Mouse (Mus musculus): ENCODE measurements around the gene Rtl4. TPM values are rescaled to one million over a fixed set of nuclear protein-coding genes. Genes with fewer than 3 reads are reported as not detected.

The Rtl4 gene
- total RNA-seq (2021) = under 1 TPM in 1 of 2 experiments, not detected in 1; 0.07 TPM

GRCm38 (mm10) chrX:144688207-144689118 lies at the start of gene Rtl4:
TSS of gene Rtl4 (plus strand) at chrX:144688907.
- DNase-seq = no peak

DNA sequence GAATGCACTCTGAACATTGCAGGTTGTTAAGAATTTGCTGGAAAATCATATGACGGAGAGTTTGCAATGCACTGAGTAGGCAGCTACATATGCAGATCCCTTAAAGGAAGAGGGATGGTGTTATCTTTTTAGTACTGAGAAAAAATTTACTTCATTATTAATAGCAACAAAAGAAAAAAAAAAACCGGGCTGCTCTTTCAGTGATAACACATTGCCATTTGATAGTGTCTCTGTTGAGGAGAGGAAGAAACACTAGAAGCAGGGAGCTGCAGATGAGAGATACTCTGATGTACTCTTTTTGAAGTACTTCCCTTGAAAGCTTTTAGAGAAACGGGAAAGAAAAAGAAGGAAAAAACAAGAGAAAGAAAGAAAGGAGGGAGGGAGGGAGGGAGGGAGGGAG lies 44.0 kb upstream of the Rtl4 start:
- DNase-seq = no peak

DNA sequence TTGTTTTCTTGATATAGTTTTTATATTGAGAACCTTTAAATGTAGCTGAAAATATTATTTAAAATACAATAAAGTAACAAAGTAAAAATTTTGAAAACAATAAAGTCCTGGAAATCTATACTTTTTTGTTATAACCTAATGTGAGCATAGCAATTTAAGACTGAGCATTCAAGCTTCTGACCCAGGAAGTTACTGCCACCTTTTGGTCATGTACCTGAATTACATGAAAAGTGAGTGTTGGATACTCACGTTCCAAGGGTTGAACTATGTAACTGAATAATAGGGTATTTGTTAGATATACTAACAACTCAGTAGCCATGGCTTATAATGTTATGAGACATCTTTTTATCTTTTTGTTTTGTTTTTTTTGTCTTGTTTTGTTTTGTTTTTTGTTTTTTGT lies 43.3 kb upstream of the Rtl4 start:
- DNase-seq = no peak

DNA sequence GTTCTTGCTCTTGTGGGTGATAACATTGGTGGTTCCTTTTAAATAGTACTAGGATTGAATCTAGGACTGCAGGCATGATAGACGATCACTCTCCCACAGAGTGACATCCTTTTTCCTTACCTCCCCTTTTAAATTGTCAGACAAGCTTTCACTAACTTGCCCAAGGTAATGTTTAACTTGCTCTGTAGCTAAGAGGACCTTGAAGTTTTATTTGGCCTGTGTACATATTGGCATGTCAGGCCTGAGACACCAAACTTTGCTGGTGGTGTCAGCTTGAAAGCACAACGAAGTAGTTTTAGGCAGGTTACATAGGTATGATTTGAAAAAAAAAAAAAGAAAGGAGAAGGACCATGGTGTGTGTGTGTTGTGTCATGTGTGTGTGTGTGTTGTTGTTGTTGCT lies 36.5 kb upstream of the Rtl4 start:
- no peak for DNase-seq

- DNase-seq = no peak
Measured at GRCm38 (mm10) chrX:144687742-144688141, 965 bp upstream of the Rtl4 start.

DNA sequence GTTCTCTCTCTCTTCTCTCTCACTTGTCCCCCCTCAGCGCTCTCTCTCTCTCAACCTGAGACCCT lies 733 bp upstream of the Rtl4 start, which contains the start of gene Trpc5:
Gene Trpc5, minus strand, starts transcription at position 39 of the 65 bp plus-strand sequence.
- no peak for DNase-seq

DNA sequence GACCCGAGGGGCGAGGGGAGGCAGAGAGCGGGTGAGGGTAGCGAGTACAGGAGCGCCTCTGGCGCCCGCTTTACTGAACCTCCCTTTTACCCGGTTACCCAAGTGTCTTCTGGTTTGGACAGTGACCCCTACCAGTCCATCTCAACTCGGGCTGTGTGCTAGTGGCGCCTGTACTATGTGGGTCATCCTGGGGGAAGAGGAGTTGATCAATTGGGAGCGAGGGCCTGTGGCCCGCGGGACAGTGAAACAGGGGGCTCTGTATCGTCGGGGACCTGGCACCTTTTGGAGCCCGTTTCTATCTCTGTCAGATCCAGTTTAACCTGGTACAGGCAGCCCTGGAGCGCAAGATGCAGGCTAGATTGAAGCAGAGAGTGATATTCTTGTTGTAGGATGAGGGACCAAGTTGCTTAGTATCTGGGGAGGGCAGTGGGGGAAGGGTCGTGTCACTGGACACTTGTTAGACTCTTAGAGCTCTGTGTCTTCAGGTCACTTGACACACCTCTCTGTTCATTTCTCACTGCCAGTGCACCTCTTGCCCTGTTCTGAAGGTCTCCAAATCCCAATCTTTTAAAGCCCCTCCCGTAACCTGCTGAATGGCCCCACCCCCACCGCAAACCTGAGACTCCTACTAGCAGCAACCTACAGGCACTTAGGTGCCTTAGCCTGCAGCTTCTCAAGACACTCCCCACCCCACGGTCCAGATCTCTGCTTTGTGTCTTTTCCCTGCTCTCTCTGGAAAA lies 582 bp downstream of the Rtl4 start:
- DNase-seq = no peak

- no peak for DNase-seq
Measured at GRCm38 (mm10) chrX:144689859-144690181, 1.1 kb downstream of the Rtl4 start.

- no peak for DNase-seq
Measured at GRCm38 (mm10) chrX:144716330-144716729, 27.6 kb downstream of the Rtl4 start.

- no peak for DNase-seq
Measured at GRCm38 (mm10) chrX:144747528-144748049, 58.9 kb downstream of the Rtl4 start.

- no peak for DNase-seq
Measured at GRCm38 (mm10) chrX:144986980-144987379, 298.3 kb downstream of the Rtl4 start.

GRCm38 (mm10) chrX:145065484-145065913 lies 376.8 kb downstream of the Rtl4 start:
- no peak for DNase-seq

DNA sequence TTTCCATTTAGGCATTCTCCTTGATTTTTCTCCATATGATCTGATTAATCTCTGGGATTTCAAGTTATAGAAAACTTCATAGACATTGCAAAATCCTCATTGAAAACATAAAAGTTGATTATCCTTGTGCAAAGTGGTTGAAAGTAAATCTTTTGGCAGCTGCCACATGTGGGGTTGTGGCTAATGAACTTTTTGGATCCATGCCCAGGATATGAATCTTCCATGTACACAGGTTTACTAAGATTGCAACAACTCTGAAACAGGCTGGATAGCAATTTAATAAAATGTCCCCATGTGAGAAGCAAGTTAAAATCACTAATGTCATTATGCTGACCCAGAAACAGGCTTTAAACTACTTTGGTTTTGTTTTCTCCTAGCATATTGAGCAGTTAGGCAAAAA lies 401.1 kb downstream of the Rtl4 start:
- DNase-seq = no peak

DNA sequence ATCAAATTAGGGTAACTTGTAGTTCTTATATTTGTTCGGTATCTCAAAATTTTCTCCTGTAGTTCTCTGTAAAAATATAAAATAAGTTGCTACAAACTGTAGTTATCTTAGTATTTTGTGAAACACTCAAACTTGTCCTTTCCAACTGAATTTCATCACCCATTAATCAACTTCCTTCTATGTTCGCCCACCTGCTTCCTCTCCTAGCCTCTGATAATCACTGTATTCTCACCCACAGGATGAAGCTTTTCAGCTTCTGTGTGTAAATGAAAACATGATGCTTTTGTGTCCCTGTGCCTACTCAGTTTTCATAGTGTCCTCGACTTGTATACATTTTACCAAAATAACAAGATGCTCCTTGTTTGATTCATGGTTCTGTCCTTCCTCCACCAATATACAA lies 401.7 kb downstream of the Rtl4 start:
- DNase-seq = no peak

GRCm38 (mm10) chrX:145090964-145091363 lies 402.3 kb downstream of the Rtl4 start:
- DNase-seq = no peak

Small RNA genes lying within 50 kb of the gene (microRNA-seq; reads per million reads assigned to microRNA genes)
- 0 reads per million in 2 experiments for gene Mir3472

Other genes with a start within 250 kb of the Rtl4 start
- gene Trpc5os, start 232.3 kb upstream of the Rtl4 start, total RNA-seq (2021) = under 1 TPM in 1 of 2 experiments, not detected in 1; 0.10 TPM
- gene Trpc5, start 727 bp upstream of the Rtl4 start, total RNA-seq (2021) = not detected